Mouse (Mus musculus) mature B cell (primary cell): ENCODE data around the gene Tbca.

ENCODE experiments used
- in situ Hi-C: fragments of 300-500 bp; cut with MboI; formaldehyde crosslinking; loops from 2 replicates; pipeline ENCODE4 v1.14.3; 2019

Gene Tbca

DNA sequence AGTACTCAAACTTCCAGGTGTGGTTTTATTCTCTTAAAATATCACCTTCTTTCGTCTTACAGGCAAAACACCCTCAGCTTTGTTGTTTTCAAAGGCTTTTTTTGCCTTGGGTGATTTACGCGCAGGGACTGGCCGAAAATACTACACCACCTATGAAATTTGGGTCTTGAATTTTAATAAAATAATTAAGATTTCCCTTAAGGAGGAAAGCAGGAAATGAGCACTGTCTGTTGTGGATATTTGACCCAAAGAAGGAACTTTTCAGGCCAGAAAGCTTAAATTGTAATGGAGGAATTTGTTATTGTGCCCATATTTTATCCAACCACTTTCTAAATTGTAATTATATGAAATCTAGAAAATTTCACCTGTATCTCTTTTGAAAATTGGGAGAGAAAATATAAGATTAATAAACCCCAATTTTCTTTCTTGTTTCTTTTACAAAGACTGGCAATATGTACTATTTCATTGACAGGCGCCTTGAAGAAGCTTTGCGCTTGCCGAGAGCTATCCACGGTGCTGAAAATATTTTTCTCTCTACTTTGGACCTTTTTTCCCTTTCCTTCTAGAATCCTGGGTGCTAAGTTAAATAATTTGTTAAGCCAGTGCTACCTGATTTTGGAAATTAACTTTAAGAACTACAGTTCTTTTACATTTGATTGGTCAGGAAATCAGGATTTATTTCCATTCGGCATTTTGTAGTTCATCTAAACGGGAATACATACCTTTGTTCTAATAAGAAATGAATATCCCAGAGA lies 89.5 kb downstream of the Tbca start:
- in situ Hi-C loops = no loop called here

DNA sequence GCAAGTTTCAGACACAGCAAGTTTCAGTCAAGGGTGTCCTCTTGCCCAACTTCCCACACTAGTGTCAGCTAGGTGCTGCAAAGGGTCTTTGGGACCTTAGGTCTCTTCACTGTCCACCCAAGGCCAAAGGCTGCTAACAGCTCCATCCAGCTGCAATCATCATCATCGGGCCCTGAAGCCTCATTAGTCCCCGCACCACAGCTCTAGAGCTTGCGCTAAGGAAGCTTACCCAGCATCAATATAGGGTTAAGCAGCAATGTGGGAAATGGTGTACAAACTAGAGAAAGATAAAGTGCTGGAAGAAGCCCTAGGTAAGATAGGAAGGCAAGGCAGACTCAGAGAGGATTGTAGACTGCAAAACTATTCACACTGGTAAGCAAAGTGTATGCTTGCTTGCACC lies 92.5 kb downstream of the Tbca start:
- in situ Hi-C loops = no loop called here

DNA sequence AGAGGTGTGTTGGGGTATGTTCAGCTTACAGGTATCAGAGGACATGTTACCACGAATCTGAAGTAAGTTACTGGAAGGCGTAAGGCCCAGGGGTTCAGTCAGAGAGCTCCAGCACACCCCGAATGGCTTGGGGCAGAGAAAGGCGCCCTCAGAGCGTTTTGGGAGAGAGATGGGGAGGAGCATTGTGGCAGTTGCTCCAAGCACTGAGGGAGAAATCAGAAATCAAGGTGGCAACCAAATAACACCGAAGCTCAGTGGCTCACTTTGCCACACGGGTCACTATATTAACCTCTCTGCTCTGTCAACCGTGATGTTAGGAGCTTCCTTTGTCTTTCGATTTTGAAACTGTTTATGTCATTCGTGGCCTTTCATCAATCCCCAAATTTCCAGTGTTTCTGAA lies 93.5 kb downstream of the Tbca start:
- in situ Hi-C loops = no loop called here

DNA sequence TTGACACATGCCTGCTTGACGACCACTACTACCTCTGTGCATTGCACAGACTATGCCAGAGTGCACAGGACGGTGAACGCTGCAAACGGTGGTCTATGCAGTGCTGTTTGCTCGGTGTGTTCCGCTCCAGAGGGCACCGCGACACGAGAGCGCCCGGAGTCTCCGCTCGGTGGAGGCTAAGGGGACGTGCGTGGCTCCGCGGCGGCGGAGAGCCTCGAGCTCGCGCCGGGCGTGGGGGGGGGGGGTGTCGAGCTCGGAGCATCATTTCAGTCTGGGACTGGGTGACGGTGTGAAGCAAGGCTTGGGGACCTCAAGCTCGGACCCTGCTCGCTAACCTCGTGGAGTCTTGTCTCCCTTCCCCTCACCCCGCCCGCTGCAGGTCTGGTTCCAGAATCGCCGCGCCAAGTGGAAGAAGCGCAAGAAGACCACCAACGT lies 94.0 kb downstream of the Tbca start:
- in situ Hi-C loops = no loop called here

DNA sequence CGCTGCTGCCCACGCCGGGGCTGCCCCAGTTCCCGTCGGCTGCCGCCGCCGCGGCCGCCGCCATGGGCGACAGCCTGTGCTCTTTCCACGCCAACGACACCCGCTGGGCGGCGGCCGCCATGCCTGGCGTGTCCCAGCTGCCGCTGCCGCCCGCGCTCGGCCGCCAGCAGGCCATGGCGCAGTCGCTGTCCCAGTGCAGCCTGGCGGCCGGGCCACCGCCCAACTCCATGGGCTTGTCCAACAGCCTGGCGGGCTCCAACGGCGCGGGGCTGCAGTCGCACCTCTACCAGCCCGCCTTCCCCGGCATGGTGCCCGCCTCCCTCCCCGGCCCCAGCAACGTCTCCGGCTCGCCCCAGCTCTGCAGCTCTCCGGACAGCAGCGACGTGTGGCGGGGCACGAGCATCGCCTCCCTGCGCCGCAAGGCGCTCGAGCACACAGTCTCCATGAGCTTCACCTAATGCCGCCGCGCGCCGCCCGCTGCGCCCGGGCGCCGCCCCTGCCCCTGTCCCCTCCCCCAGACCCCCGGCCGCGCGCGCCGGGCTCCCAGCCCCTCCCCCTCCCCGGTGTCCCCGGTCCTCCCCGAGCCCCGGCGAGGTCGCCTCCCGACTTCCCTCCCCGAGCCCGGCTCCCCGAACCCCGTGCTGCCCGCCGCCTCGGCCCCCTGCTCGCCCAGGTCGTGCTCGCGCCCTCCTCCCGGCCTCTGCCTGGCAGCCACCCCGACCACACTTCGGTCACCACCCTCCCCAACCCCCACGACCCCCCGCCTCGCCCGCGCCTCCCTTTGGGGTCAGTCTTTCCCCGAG lies 94.7 kb downstream of the Tbca start:
- in situ Hi-C loops = no loop called here

DNA sequence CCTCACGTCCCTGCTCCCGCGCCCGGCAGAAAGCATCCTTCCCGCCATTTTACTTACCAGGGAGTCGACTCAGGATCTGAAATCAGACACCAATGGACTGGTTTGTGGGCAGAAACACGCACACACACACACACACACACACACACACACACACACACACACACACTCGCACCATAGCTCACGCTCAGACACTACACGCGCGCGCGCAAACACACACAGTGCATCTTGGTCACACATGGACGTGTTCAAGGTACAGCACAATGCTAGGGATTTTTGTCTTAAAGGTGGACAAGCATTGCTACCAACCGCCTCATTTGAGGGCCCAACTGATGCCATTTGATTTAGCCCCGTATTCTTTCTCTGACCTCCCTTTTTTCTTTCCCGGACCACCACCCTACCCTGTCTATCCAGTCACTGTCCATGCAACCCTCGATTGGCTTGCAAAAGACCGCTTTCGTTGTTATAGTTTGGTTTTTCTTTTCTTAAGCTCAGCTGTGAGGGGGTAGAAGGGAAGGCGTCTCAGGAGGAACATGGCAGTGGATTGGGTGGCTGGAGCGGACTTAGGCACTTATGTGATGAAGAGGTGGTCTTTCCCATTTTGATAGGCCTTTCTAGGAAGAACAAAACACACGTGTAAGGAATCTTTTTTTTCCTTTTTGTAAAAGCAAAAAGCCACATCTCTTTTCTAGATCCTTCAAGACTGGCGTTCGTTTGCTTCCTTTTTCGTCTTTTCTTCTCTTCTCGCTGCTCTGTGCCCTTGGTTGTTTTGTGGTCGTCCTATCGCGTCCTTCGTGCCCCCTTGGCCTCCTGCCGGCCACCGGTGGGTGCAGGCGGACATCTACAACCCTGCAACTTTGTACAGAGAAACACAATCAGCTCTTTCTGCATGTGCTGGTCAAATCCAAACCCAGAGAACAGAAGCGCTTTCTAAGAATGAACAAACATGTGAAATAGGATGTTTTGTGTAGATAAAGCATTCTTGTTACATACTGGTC lies 95.6 kb downstream of the Tbca start:
- in situ Hi-C loops = no loop called here

DNA sequence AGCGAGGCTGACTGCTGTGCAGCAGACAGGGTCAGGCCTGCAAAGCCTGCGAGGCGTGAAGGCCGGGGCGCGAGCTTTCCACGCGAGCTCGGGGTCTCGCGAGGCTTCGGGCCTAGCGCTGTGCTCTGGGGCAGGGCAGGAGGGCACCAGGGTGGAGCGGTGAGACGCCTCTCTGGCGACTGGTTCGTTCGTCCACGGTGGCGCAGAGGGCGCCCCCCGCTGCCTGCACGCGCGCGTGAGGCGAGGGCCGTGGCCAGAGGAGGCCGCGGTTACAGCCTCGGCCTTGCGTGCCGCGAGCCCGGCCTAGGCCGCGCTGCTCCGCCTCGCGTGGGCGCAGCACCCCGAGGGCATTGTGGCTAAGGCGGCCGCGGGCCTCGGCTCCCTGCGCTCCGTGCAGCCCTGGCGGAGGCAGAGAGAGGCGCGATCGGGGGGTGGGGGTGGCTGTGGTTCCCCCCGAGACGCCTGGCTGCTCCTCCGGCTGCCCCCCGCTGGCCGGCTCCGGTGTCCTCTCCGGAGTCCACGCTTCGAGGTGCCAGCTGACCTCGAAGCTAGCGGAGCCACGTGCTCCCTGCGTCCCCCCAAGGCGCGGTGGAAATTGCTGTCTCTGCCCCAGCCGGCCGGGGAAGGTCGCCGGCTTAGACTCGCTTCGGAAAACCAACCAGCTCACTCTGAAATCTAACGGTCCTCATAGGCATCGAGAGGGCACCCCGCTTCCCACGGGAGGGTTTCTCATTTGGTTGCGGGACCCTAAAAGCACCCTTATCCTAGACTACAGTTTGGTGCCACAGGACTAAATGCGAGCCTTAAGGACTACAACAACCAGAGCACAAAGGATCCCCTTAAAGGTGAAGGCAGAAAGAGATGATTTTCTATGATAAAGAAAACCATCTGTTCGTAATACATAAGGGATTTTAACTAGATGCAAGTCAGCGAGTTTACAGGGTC lies 96.9 kb downstream of the Tbca start:
- in situ Hi-C loops = no loop called here
